Mouse (Mus musculus) forebrain, postnatal 0 days (tissue): ENCODE measurements around the gene Pik3c2g. TPM values are rescaled to one million over a fixed set of nuclear protein-coding genes. Genes with fewer than 3 reads are reported as not detected.

Experiments used
- ATAC-seq: fragments of 200-750 bp; cut with Nextera tagmentation; 2 replicates; pipeline ENCODE4 v1.8.0; 2017; ENCODE audit warnings: mild to moderate bottlenecking, moderate library complexity
- DNase-seq: peaks from one replicate; pipeline ENCODE4 v3.0.0-alpha.2; 2015
- H3K27ac ChIP-seq: fragments of 300-500 bp; sonication (generic); 2 replicates; pipeline ENCODE4 v1.5.1; 2014; ENCODE audit warnings: low read depth, mild to moderate bottlenecking, antibody characterized with exemption, low read length, moderate library complexity, mixed read lengths
- H3K27me3 ChIP-seq: fragments of 300-500 bp; sonication (generic); 2 replicates; pipeline ENCODE4 v1.6.1; 2014; ENCODE audit warnings: mild to moderate bottlenecking, low read length, mixed read lengths; ENCODE audit not compliant: insufficient read depth
- H3K36me3 ChIP-seq: fragments of 300-500 bp; sonication (generic); 2 replicates; pipeline ENCODE4 v1.6.1; 2014; ENCODE audit warnings: mild to moderate bottlenecking, moderate library complexity; ENCODE audit not compliant: insufficient read depth
- H3K4me1 ChIP-seq: fragments of 300-500 bp; sonication (generic); 2 replicates; pipeline ENCODE4 v1.6.1; 2014; ENCODE audit warnings: antibody characterized with exemption; ENCODE audit not compliant: insufficient read depth
- H3K4me2 ChIP-seq: fragments of 300-500 bp; sonication (generic); 2 replicates; pipeline ENCODE4 v1.6.1; 2014; ENCODE audit warnings: low read depth, mild to moderate bottlenecking, moderate library complexity
- H3K4me3 ChIP-seq: fragments of 300-500 bp; sonication (generic); 2 replicates; pipeline ENCODE4 v1.5.1; 2014; ENCODE audit warnings: low read depth, low read length, mixed read lengths
- H3K9ac ChIP-seq: fragments of 300-500 bp; sonication (generic); 2 replicates; pipeline ENCODE4 v1.6.1; 2014; ENCODE audit warnings: mild to moderate bottlenecking
- H3K9me3 ChIP-seq: fragments of 300-500 bp; sonication (generic); 2 replicates; pipeline ENCODE4 v1.6.1; 2016; ENCODE audit warnings: low read length
- CTCF ChIP-seq: sonication (generic); IDR thresholded peaks from 2 replicates; pipeline ENCODE4 v1.5.1; 2016; ENCODE audit warnings: antibody characterized with exemption, control low read depth, low read depth
- WGBS: fragments of 180-500 bp; shearing (Covaris S2); extraction: QIAGEN DNeasy Blood & Tissue Kit; methylation state at CpG from one replicate; pipeline ENCODE4 v1.1.7; 2014; 5-methylcytosine and 5-hydroxymethylcytosine counted together
- polyA plus RNA-seq: library from polyadenylated mRNA; unstranded; fragments of >200 nt; fragmentation: Nextera tagmentation; extraction: Ambion mirVana; gene quantifications from 2 replicates; pipeline ENCODE4 v1.2.1, GENCODE M21; 2015
- total RNA-seq: library from RNA; depleted of rRNA; stranded (reverse); fragments of >200 nt; gene quantifications from 2 replicates; pipeline ENCODE4 v1.2.3, GENCODE M21; 2014

Gene Pik3c2g
- total and polyA plus RNA-seq, 2 experiments from 2014 or later: 0.39 TPM; not detected in 1

- H3K9ac ChIP-seq: no peak overlapping the region
- H3K27ac ChIP-seq: peak overlapping the region; percentile 54; the same call in 1 of the 2 replicates
- no peak overlapping the region for H3K4me2 ChIP-seq
- no peaks in the 10 kb centered on the region for H3K36me3 ChIP-seq
- DNase-seq: peak; percentile 32
- no peaks in the 10 kb centered on the region for H3K4me1 ChIP-seq
- H3K4me3 ChIP-seq: no peak overlapping the region
- H3K27me3 ChIP-seq: no peaks in the 10 kb centered on the region
- 54% methylated on average over 7 of the region's 7 CpGs for WGBS
- ATAC-seq: peak; percentile 80
- H3K9me3 ChIP-seq: no peaks in the 10 kb centered on the region
- TF ChIP-seq CTCF: no peak
Measured at GRCm38 (mm10) chr6:139957531-139958241, 370.7 kb downstream of the Pik3c2g start.

DNA sequence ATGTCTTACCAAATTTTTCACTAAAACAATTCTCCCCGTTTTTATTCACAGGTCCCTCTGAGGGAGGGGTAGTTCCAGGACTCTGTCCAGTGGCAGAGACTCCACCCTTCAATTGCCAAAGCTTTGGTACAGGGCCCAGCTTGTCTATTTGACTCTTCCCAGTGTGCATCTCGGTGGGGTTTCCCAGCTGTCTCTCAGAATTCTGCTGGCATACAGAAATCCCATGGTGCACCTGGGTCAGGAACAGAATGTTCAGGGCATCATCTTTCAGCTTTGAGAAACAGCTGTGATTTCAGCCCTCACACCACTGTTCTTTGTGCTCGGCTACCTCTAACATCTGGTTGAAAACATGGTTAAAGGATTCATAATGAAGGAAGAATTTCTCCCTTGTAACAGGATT is 376.8 kb downstream of the Pik3c2g start:
- H3K36me3 ChIP-seq: no peaks in the 10 kb centered on the region
- no peak overlapping the region for H3K4me3 ChIP-seq
- H3K4me2 ChIP-seq: no peak overlapping the region
- H3K9ac ChIP-seq: no peak overlapping the region
- ATAC-seq (no peak), DNase-seq (no peak)
- TF ChIP-seq CTCF: no peak
- H3K9me3 ChIP-seq: no peaks in the 10 kb centered on the region
- 63% methylated on average over 3 of the region's 3 CpGs for WGBS
- no peaks in the 10 kb centered on the region for H3K4me1 ChIP-seq
- no peak overlapping the region for H3K27ac ChIP-seq
- H3K27me3 ChIP-seq: no peaks in the 10 kb centered on the region

DNA sequence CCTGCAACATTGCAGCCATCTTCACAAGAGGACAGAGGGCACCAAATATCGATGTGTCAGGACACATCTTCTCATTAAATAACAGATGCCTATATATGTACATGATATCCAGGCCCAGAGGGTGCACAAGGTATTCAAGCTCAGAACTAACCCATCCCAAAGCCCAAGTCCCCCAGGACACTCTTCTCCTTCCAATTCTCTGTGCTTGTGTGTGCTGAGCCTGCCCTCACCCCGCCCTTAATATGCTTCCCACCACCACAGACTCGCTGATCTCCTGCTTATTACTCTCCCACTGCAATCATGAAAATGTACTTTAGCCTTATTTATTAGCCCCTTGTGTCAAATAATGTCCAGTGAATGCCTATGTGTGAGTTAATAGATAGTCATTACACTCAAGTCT is 377.9 kb downstream of the Pik3c2g start:
- TF ChIP-seq CTCF: no peak
- no peak for ATAC-seq

DNA sequence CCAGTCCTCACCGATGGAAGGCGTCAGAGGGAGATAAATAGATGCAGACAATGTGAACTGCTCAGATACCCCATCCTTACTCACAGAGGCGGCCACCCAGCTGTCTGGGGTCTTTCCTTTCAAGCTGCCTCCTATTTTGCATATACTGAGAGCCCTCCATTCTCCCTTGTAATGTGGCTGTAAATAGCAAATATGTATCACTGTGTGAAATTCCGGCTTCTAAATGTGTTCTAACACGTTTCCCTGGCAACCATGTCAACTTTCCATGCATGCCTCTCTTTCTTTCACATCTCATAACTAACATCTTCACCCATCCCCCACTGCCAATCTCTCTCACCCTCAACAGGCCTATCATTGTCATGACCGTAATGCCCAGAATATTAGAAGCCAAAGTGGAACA is 379.7 kb downstream of the Pik3c2g start:
- Histone ChIP-seq H3K4me1 (no peaks in the 10 kb centered on the region), H3K27me3 (no peaks in the 10 kb centered on the region), H3K9me3 (no peaks in the 10 kb centered on the region), H3K27ac (0 out of 2 replicates have a peak overlapping the region, but pooled peaks have one; percentile 51), H3K4me3 (no peak overlapping the region), H3K4me2 (no peak overlapping the region), H3K9ac (no peak overlapping the region), H3K36me3 (no peaks in the 10 kb centered on the region)
- peak; percentile 94 for ATAC-seq
- 25% methylated on average over 6 of the region's 6 CpGs for WGBS
- DNase-seq: peak; percentile 77
- no peak for TF ChIP-seq CTCF

More for the DNA sequence above, 377.9 kb downstream of the Pik3c2g start:
- no peak overlapping the region for H3K4me2 ChIP-seq
- 80% methylated on average over 3 of the region's 3 CpGs for WGBS
- no peak overlapping the region for H3K4me3 ChIP-seq
- H3K9me3 ChIP-seq: no peaks in the 10 kb centered on the region
- no peak overlapping the region for H3K27ac ChIP-seq
- H3K9ac ChIP-seq: no peak overlapping the region
- no peaks in the 10 kb centered on the region for H3K27me3 ChIP-seq
- no peaks in the 10 kb centered on the region for H3K4me1 ChIP-seq
- no peak for DNase-seq
- no peaks in the 10 kb centered on the region for H3K36me3 ChIP-seq

DNA sequence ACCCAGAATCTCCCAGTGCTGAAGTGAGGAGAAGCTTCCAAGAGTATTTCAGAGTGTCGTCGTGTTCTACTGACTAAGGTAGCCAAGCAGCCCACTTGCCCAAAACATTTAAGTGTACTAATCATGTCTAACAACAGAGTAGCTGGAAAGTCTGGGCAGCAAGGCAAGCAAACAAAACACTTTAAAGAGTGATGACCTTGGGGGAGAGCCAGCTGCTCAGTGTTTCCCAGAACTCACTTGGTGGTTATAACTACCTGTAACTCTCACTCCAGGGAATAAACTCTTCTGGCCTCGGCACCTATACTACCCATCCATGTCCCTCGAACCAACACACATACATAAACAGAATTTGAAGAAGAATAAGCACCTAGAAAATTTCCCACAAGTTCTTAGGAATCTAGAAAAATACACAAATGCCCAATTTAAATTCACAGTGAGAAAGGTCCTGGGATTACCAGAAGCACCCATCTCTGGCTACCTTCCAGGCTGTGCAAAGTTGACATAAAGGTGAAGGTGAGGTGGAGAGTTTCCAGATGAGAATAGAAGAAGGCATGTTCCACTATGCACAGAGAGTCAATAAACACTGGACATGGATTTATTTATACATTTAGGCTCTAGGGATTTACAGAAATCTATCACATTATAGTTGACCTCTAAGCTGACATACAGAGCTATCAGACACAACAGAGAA is 384.7 kb downstream of the Pik3c2g start:
- no peak for ATAC-seq
- H3K9ac ChIP-seq: no peak overlapping the region
- no peak overlapping the region for H3K4me2 ChIP-seq
- WGBS: 89% methylated on average over 4 of the region's 4 CpGs
- H3K27me3 ChIP-seq: no peaks in the 10 kb centered on the region
- no peak for TF ChIP-seq CTCF
- no peak overlapping the region for H3K4me3 ChIP-seq
- no peaks in the 10 kb centered on the region for H3K36me3 ChIP-seq
- H3K9me3 ChIP-seq: no peaks in the 10 kb centered on the region
- H3K27ac ChIP-seq: no peak overlapping the region
- H3K4me1 ChIP-seq: no peaks in the 10 kb centered on the region
- DNase-seq: no peak

GRCm38 (mm10) chr6:139974668-139975067 is 387.6 kb downstream of the Pik3c2g start:
- ATAC-seq: no peak
- Histone ChIP-seq H3K27ac (no peak overlapping the region), H3K4me3 (no peak overlapping the region), H3K9ac (no peak overlapping the region), H3K4me1 (no peaks in the 10 kb centered on the region), H3K36me3 (no peaks in the 10 kb centered on the region), H3K4me2 (no peak overlapping the region), H3K9me3 (no peaks in the 10 kb centered on the region), H3K27me3 (no peaks in the 10 kb centered on the region)
- DNase-seq: peak; percentile 51
- no peak for TF ChIP-seq CTCF
- WGBS: 64% methylated on average over 5 of the region's 5 CpGs

DNA sequence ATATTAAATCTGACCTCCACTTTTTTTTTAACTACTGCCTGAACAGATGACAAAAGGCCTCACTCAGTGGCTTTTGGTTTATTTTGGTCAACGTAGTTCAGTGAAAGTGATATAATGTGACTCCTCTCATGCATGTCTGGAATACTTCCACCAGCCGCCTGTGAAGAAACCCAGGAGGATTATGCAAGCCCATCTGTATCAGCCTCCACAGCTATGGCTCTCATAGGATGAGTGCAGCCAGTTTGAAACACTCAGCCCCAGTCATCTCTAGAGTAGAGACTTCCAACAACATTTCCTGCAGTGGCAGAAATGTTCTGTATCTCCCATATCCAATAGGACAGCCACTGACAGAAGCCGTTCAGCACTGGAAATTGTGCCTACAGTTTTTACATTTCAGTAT is 391.1 kb downstream of the Pik3c2g start:
- DNase-seq: no peak
- WGBS: 63% methylated on average over 3 of the region's 3 CpGs
- no peak overlapping the region for H3K27ac ChIP-seq

More for the DNA sequence above, 391.1 kb downstream of the Pik3c2g start:
- no peak for TF ChIP-seq CTCF
- Histone ChIP-seq H3K27me3 (no peaks in the 10 kb centered on the region), H3K4me2 (no peak overlapping the region), H3K9me3 (no peaks in the 10 kb centered on the region), H3K4me3 (no peak overlapping the region), H3K9ac (no peak overlapping the region), H3K4me1 (no peaks in the 10 kb centered on the region), H3K36me3 (no peaks in the 10 kb centered on the region)
- ATAC-seq: no peak
